Mouse (Mus musculus) embryonic facial prominence, embryonic 13.5 days (tissue): ENCODE measurements around the gene Celf2. TPM values are rescaled to one million over a fixed set of nuclear protein-coding genes. Genes with fewer than 3 reads are reported as not detected.

Experiments
- ATAC-seq: fragments of 200-750 bp; cut with Nextera tagmentation; 2 replicates; pipeline ENCODE4 v1.8.0; 2017; ENCODE audit warnings: low read depth; ENCODE audit not compliant: insufficient number of reproducible peaks, insufficient read depth, low FRiP score, low TSS enrichment
- H3K27ac ChIP-seq: fragments of 300-500 bp; sonication (generic); 2 replicates; pipeline ENCODE4 v1.5.1; 2015; ENCODE audit warnings: moderate library complexity, mild to moderate bottlenecking, inconsistent platforms
- H3K27me3 ChIP-seq: fragments of 300-500 bp; sonication (generic); 2 replicates; pipeline ENCODE4 v1.6.1; 2015; ENCODE audit warnings: mild to moderate bottlenecking, inconsistent platforms
- H3K36me3 ChIP-seq: fragments of 300-500 bp; sonication (generic); 2 replicates; pipeline ENCODE4 v1.6.1; 2015; ENCODE audit warnings: mild to moderate bottlenecking, inconsistent platforms
- H3K4me1 ChIP-seq: fragments of 300-500 bp; sonication (generic); 2 replicates; pipeline ENCODE4 v1.6.1; 2015; ENCODE audit warnings: inconsistent platforms
- H3K4me2 ChIP-seq: fragments of 300-500 bp; sonication (generic); 2 replicates; pipeline ENCODE4 v1.6.1; 2015; ENCODE audit warnings: moderate library complexity, mild to moderate bottlenecking, inconsistent platforms
- H3K4me3 ChIP-seq: fragments of 300-500 bp; sonication (generic); 2 replicates; pipeline ENCODE4 v1.5.1; 2015; ENCODE audit warnings: mild to moderate bottlenecking, inconsistent platforms
- H3K9ac ChIP-seq: fragments of 300-500 bp; sonication (generic); 2 replicates; pipeline ENCODE4 v1.6.1; 2015; ENCODE audit warnings: mild to moderate bottlenecking, inconsistent platforms
- H3K9me3 ChIP-seq: fragments of 300-500 bp; sonication (generic); 2 replicates; pipeline ENCODE4 v1.6.1; 2016; ENCODE audit warnings: inconsistent platforms
- WGBS: fragments of 180-500 bp; shearing (Covaris S2); methylation state at CpG from one replicate; pipeline ENCODE4 v1.1.7; 2015; ENCODE audit warnings: mixed read lengths; 5-methylcytosine and 5-hydroxymethylcytosine counted together
- polyA plus RNA-seq: library from polyadenylated mRNA; unstranded; fragments of >200 nt; fragmentation: Nextera tagmentation; extraction: Ambion mirVana; gene quantifications from 2 replicates; pipeline ENCODE4 v1.2.1, GENCODE M21; 2015

Gene Celf2
- polyA plus RNA-seq, 1 experiment from 2014 or later, result 43.6 TPM

DNA sequence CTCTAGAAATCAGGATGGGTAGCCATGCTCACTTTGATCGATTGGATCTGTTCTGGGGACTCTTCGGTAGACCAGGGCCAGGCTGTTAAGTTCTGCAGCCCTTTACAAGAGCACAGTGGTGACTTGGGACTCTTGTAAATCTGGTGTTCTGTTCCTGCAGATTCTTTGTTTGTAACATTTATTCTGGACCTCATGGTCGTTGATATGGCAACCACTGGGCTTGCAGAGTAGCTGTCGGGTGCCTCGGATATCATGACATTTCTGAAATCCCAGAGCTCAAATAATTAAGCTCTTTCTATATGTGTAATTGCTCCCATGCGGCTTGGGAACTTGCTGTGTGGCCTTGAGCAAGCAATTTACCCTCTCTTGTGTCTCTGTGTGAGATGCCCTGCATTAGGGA lies 525.5 kb downstream of the Celf2 start:
- H3K4me3 ChIP-seq, result no peak overlapping the region
- no peak overlapping the region for H3K9ac ChIP-seq
- WGBS, result 52% methylated on average over 6 of the region's 6 CpGs
- no peaks in the 10 kb centered on the region for H3K4me1 ChIP-seq
- no peak overlapping the region for H3K4me2 ChIP-seq
- no peaks in the 10 kb centered on the region for H3K27me3 ChIP-seq
- ATAC-seq, result no peak
- no peak overlapping the region for H3K27ac ChIP-seq
- no peaks in the 10 kb centered on the region for H3K36me3 ChIP-seq
- H3K9me3 ChIP-seq, result no peaks in the 10 kb centered on the region

DNA sequence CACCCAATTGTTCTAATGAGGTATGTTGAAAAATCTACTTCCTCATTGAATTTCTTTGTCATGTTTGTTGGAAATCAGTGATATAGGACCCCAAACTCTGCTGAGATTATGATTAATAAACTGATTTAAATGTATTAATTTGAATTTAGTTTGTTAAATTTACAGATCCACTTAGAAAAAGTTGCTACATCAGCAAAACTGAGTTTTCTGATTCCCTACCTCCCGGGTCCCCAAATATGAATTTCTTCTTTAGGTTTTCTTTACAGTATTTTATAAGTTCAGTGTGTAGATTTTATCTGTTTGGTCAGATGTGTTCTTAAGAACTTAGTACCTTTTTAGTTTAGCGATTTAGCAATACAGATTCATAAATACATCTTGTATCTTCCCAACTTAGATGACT lies 533.1 kb downstream of the Celf2 start:
- H3K36me3 ChIP-seq, result no peaks in the 10 kb centered on the region
- ATAC-seq, result no peak
- 92% methylated on average over 2 of the region's 2 CpGs for WGBS
- no peak overlapping the region for H3K9ac ChIP-seq
- H3K27me3 ChIP-seq, result no peaks in the 10 kb centered on the region
- H3K27ac ChIP-seq, result no peak overlapping the region
- no peak overlapping the region for H3K4me3 ChIP-seq
- H3K4me1 ChIP-seq, result no peaks in the 10 kb centered on the region
- no peaks in the 10 kb centered on the region for H3K9me3 ChIP-seq
- H3K4me2 ChIP-seq, result no peak overlapping the region

DNA sequence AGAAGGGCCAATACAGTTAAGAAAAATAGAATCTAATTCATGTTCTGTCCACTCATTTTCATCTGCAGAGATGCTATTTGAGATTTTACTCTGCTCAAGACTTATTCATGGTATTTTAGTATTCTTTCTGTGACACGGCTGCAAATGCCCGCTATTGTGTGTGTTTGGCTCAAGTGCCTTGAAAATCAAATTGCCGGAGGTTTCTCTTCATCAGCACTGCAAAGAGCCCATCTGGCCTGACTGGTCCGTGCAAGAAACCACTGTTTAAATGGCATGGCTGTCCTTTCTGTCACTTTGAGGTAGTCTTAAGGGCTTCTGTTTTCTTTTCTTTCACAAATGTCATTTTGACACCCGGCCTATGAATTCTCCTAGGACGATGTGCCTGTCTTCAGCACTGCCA lies 540.1 kb downstream of the Celf2 start:
- H3K27me3 ChIP-seq, result no peaks in the 10 kb centered on the region
- no peak overlapping the region for H3K9ac ChIP-seq
- no peak overlapping the region for H3K4me3 ChIP-seq
- 78% methylated on average over 6 of the region's 6 CpGs for WGBS
- no peaks in the 10 kb centered on the region for H3K9me3 ChIP-seq
- ATAC-seq, result no peak
- no peaks in the 10 kb centered on the region; the same call in 1 of the 2 replicates for H3K4me1 ChIP-seq
- H3K36me3 ChIP-seq, result no peaks in the 10 kb centered on the region
- H3K27ac ChIP-seq, result no peak overlapping the region
- no peak overlapping the region for H3K4me2 ChIP-seq

DNA sequence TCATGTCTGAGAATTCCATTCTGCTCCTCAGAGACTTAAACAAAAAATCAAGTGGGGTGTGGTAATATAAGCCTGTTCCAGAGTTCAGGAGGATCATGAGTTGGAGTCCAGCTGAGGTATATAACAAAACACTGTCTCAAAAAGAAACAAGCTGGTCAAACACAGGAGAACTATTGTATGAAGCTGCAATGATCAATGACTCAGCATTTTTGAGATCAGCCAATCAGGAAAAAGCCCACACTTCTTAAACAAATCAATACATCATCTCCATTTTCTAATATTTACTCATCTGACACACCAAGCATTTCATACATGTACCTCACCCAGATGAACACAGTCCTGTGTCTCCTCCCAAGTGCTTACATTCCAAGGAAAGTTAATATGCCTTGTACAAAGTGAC lies 544.1 kb downstream of the Celf2 start:
- Histone ChIP-seq H3K27ac (no peak overlapping the region), H3K9ac (no peak overlapping the region), H3K4me2 (no peak overlapping the region), H3K36me3 (no peaks in the 10 kb centered on the region), H3K27me3 (no peaks in the 10 kb centered on the region), H3K9me3 (no peaks in the 10 kb centered on the region), H3K4me1 (no peaks in the 10 kb centered on the region; the same call in 1 of the 2 replicates), H3K4me3 (no peak overlapping the region)
- no peak for ATAC-seq

- no peaks in the 10 kb centered on the region for H3K4me1 ChIP-seq
These were observed 558.7 kb downstream of the Celf2 start for GRCm38 (mm10) chr2:6950702-6951101.

DNA sequence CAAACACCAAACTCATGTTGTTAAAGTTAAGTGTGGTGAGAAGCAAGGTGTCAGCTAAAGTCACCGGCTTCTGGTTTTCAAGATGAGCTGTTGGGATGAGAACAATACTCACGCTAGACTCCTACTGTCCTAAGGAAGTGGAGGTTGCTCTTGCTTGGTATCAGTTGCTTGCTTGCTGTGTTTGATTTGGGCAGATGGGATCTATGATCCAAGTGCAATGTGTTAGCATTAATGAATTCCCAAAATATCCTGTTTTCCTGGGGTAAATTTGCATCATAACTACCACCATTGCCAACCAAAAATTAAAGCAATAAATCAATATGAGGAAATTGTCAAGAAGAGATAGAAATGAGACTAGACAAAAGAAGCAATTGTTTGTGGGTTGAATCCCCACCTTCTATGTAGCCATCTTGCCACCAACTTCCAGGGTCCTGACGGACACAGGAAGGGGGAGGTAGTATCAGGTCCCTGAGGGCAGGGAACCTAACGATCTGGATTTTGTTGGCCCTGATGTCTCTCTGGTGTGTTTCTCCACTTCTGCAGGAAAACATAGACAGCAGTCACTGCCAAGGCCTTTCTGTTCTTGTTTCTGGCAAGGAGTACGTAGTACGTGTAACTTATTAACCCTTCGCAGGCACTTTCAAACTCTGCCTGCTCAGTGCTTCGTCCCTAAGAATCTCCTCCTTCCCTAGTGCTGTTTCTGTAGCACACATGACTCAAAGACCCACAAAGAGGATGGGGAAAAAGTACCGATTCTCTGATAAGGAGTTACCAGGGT lies 563.5 kb downstream of the Celf2 start:
- H3K4me2 ChIP-seq, result no peak overlapping the region
- H3K27ac ChIP-seq, result no peak overlapping the region
- no peaks in the 10 kb centered on the region for H3K36me3 ChIP-seq
- no peaks in the 10 kb centered on the region for H3K4me1 ChIP-seq
- H3K9me3 ChIP-seq, result no peaks in the 10 kb centered on the region
- H3K4me3 ChIP-seq, result no peak overlapping the region
- 77% methylated on average over 9 of the region's 9 CpGs for WGBS
- no peak overlapping the region for H3K9ac ChIP-seq
- no peaks in the 10 kb centered on the region for H3K27me3 ChIP-seq
- ATAC-seq, result no peak

More at GRCm38 (mm10) chr2:6950702-6951101, 558.7 kb downstream of the Celf2 start:
- Histone ChIP-seq H3K36me3 (no peaks in the 10 kb centered on the region), H3K27ac (no peak overlapping the region), H3K4me2 (no peak overlapping the region), H3K4me3 (no peak overlapping the region), H3K9me3 (no peaks in the 10 kb centered on the region), H3K9ac (no peak overlapping the region), H3K27me3 (no peaks in the 10 kb centered on the region)
- WGBS, result 86% methylated on average over 4 of the region's 4 CpGs
- ATAC-seq, result no peak

DNA sequence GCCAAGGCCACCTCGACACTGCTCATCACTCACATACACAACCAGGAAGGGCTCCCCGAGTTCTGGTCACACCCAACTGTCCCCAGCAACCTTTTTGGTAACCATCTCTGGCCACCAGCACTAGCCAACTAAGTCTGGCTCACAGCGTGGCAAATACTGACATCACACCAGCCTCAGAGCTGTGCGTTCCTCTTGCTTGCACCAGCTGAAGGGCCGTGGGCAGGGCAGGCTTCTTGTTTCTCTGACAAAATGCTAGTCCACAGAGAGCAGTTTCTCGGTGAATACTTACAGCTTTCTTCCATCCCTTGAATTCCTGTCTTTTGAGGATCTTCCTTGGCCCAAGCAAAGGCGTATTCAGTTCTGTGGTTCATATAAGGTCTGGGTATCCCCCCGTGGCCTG lies 565.7 kb downstream of the Celf2 start:
- ATAC-seq, result no peak
- Histone ChIP-seq H3K36me3 (no peaks in the 10 kb centered on the region), H3K9ac (no peak overlapping the region), H3K4me2 (no peak overlapping the region), H3K27me3 (no peaks in the 10 kb centered on the region), H3K9me3 (no peaks in the 10 kb centered on the region), H3K4me3 (no peak overlapping the region), H3K27ac (no peak overlapping the region), H3K4me1 (no peaks in the 10 kb centered on the region)
- 75% methylated on average over 8 of the region's 8 CpGs for WGBS

DNA sequence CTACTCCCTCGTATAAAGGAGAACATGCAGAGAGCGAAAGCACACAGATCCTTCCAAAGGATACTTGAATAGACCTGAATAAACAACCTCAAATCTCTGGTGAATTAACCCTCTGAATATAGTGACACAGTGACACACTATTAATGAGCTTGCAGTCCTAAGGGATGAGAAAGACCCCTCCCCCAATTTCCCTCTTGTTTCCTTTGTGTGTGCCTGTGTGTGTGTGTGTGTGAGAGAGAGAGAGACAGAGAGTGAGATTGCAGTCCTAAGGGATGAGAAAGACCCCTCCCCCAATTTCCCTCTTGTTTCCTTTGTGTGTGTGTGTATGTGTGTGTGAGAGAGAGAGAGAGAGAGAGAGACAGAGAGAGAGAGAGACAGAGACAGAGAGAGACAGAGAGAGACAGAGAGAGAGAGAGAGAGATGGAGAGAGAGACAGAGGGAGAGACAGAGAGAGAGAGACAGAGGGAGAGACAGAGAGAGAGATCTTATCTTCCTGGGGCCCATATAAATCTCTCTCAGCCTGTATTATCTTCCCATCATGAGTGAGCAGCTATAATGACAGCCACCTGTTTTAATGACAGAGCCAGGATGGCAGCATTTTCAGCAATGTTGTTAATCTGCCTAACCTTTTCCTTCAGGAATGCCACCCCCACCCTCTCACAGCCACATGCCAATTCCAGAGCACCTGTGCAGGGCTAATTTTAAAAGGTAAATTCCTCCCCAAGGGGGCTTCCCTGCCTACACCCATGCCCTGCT lies 566.5 kb downstream of the Celf2 start:
- WGBS, result 87% methylated on average over 2 of the region's 2 CpGs
- H3K4me3 ChIP-seq, result no peak overlapping the region
- H3K4me1 ChIP-seq, result no peaks in the 10 kb centered on the region
- no peak for ATAC-seq
- no peak overlapping the region for H3K27ac ChIP-seq
- H3K4me2 ChIP-seq, result no peak overlapping the region
- H3K36me3 ChIP-seq, result no peaks in the 10 kb centered on the region
- no peaks in the 10 kb centered on the region for H3K27me3 ChIP-seq
- H3K9me3 ChIP-seq, result no peaks in the 10 kb centered on the region
- no peak overlapping the region for H3K9ac ChIP-seq

- H3K36me3 ChIP-seq, result no peaks in the 10 kb centered on the region
- WGBS, result 85% methylated on average over 2 of the region's 2 CpGs
- ATAC-seq, result no peak
- no peaks in the 10 kb centered on the region for H3K27me3 ChIP-seq
- H3K4me1 ChIP-seq, result no peaks in the 10 kb centered on the region
- H3K9ac ChIP-seq, result no peak overlapping the region
- no peaks in the 10 kb centered on the region for H3K9me3 ChIP-seq
- no peak overlapping the region for H3K4me3 ChIP-seq
- H3K27ac ChIP-seq, result no peak overlapping the region
- H3K4me2 ChIP-seq, result no peak overlapping the region
These were observed 570.2 kb downstream of the Celf2 start for GRCm38 (mm10) chr2:6939143-6939542.

- Histone ChIP-seq H3K27me3 (no peaks in the 10 kb centered on the region), H3K27ac (no peak overlapping the region), H3K36me3 (no peaks in the 10 kb centered on the region), H3K9ac (no peak overlapping the region), H3K4me1 (no peaks in the 10 kb centered on the region), H3K4me2 (no peak overlapping the region), H3K9me3 (no peaks in the 10 kb centered on the region), H3K4me3 (no peak overlapping the region)
- WGBS, result 88% methylated on average over 12 of the region's 12 CpGs
- no peak for ATAC-seq
These were observed 576.2 kb downstream of the Celf2 start for GRCm38 (mm10) chr2:6933130-6933529.

DNA sequence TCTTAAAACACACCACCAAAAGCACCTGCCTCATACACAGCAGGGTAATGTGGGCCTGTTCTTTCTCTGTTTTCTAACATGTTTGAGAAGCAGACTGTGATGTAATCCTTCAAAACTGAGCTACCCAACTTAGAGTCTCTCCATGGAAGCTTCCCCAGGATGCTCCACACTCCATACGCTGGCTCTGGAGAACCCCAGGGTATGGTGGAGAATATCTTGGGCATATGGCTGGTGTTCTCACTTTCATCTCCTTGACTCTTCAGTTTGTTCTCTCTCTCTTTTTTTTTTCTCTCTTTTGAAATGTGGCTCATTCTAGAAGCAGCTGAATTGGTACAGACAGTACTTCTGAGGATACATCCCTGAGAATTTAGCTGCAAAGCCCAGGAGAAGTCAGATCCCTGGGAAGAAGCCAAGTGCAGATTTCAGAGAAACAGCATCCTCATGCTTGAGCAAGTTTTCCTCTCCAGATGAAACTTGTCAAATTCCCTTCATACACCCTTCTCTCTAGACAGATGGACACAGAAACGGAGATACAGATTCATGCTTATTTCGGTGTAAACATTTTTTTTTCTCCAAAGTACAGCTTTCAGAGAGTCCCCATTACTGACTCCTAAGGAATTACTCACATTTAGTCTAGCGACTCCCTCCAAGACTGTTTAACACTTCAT lies 581.5 kb downstream of the Celf2 start:
- Histone ChIP-seq H3K9me3 (no peaks in the 10 kb centered on the region), H3K27ac (no peak overlapping the region), H3K4me2 (no peak overlapping the region), H3K27me3 (no peaks in the 10 kb centered on the region), H3K9ac (no peak overlapping the region), H3K4me3 (no peak overlapping the region), H3K4me1 (0 out of 2 replicates have a peak, but pooled peaks cover 2% of the 10 kb centered on the region), H3K36me3 (no peaks in the 10 kb centered on the region)
- ATAC-seq, result no peak
- 77% methylated on average over 4 of the region's 4 CpGs for WGBS
